Mouse (Mus musculus) neural tube, embryonic 15.5 days (tissue): ENCODE measurements around the gene Gfm2. TPM values are rescaled to one million over a fixed set of nuclear protein-coding genes. Genes with fewer than 3 reads are reported as not detected.

ENCODE experiments used
- polyA plus RNA-seq: library from polyadenylated mRNA; unstranded; fragments of >200 nt; fragmentation: Nextera tagmentation; extraction: Ambion mirVana; gene quantifications from 2 replicates; pipeline ENCODE4 v1.2.1, GENCODE M21; 2015

The Gfm2 gene
- polyA plus RNA-seq, 1 experiment from 2014 or later = 34.2 TPM

Other genes with a start within 250 kb of the Gfm2 start
- gene Gcnt4, start 213.2 kb upstream of the Gfm2 start, polyA plus RNA-seq = 0.08 and 0.20 TPM in 2 replicates
- gene 1700029F12Rik, start 103.6 kb upstream of the Gfm2 start, polyA plus RNA-seq = not detected in 2 replicates
- 25.9 and 30.5 TPM in 2 replicates for gene Fam169a, start 70.7 kb upstream of the Gfm2 start, polyA plus RNA-seq
- gene Gm6169, start 38.7 kb upstream of the Gfm2 start, polyA plus RNA-seq = 1.1 and 1.3 TPM in 2 replicates
- 36.0 and 44.8 TPM in 2 replicates for gene Nsa2, start within 50 bp of the Gfm2 start, polyA plus RNA-seq
- gene Hexb, start 60.4 kb downstream of the Gfm2 start, polyA plus RNA-seq = 54.5 and 66.1 TPM in 2 replicates
- 65.8 and 79.2 TPM in 2 replicates for gene Enc1, start 103.2 kb downstream of the Gfm2 start, polyA plus RNA-seq